Mouse (Mus musculus) neutrophil, adult 5-6 weeks (primary cell): ENCODE measurements around the gene Aptx. TPM values are rescaled to one million over a fixed set of nuclear protein-coding genes. Genes with fewer than 3 reads are reported as not detected.
A peak's percentile ranks its signal among the peaks of the same experiment; 100 is the strongest.

Experiments
- ATAC-seq: fragments of 151-379, 151-347 bp; 2 replicates; pipeline ENCODE4 v1.8.0; 2017; ENCODE audit warnings: mild to moderate bottlenecking, moderate TSS enrichment; ENCODE audit not compliant: insufficient number of reproducible peaks, poor library complexity, low FRiP score, severe bottlenecking; ENCODE audit errors: extremely low read depth
- total RNA-seq: library from RNA; stranded (forward); fragments of 200-1000 nt; gene quantifications from 2 replicates; pipeline ENCODE4 v1.2.3, GENCODE M21; 2017

Aptx gene
- total RNA-seq: 11.0 and 15.5 TPM in 2 replicates

DNA sequence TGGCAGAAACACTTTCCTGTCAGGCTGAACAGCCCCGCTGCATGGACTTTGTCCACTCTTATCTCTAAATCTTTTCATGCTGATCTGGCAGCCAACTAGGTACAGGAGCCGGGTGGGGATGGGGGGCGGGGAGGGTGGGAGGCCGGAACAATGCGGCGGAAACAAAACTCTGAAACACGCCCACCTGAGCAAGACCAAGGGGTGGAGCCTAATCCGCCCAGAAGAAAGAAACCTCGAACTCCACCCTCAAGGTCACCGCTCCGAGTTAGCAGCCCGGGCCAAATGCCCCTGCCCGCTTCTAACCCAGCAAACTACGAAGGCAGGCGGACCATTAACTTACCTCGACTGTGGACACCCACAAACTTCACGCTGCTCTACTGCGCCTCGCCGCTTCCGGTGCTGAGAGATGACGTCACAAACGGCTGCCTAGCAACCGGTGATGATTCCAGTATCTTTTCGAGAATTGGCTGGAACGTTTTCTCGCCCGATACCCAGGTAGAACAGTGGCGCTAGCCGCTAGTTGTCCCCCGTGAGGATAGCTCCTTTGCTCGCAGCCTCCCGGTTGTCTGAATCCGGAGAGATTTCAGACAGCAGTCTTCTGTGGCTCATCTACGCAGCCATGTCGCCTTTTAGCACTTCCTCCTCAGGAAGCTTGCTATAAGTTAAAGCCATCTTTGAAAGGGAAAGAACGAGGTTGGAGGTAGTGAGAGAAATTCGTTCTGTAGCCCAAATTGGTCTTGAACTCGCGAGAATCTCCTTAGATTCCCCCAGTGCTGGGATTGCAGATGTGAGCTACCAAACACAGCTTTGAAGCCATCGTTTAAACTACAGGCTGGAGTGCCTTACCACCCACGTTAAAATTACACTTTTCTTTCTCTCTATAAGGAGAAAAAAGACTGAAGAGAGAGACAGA, at the start of gene Aptx:
TSS of gene Aptx (minus strand) at position 398 of the 913 bp plus-strand sequence.
- peak; percentile 95 for ATAC-seq

DNA sequence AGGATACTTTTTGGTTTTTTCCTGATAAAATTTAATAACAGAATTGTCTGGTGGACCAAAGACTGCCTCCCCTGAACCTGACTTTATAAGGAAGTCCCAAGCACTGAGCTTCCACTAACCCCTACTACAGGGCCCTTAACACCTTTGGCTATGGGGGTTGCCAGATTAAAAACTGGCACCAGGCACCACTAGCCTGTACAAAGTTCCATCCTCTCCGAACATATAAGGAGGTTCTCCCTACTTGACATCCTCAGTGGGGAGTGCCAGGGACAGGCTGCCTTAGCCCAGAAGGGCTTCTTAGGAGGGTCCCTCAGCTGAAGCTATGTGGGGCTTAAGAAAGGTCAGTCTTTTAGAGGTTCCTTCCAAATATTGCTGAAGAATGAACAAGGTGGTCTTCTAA, 32.4 kb upstream of the Aptx start:
- ATAC-seq: no peak

DNA sequence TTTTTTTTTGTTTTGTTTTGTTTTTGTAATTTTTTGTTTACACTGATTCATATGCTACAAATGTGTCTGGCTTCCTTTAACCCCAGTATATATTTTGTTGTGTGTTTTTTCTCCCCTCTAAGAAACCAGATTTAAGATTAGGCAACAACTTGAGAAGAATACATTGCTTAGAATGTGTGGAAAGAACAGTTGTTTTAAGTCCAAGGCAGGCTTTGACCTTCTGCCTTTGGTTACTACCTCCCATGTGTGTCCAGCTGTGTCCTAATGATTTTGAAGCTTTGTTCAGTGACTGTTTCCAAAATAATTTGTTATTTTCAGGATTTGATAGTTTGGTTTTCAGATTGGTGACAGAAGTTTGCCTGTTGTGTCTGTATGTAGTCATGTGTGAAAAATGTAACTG, 28.3 kb upstream of the Aptx start:
- no peak for ATAC-seq

DNA sequence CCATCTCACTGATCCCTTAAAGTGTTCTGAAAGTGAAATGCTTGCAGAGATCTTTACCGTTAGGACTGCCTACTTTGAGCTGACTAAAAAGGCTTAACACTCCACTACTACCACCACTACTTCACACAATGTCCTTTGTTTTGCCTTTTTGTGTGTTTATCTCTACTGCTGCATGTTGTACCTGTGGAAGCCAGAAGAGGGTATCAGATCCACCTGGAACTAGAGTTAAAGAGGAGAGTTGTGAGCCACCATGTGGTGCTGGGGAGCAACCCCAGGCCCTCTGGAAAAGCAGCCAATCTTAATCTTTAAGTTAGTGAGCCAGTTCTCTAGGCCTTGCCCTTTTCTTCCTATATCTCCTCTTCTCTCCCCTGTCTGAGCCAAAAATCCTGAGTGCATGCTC, 24.3 kb upstream of the Aptx start:
- ATAC-seq: no peak

DNA sequence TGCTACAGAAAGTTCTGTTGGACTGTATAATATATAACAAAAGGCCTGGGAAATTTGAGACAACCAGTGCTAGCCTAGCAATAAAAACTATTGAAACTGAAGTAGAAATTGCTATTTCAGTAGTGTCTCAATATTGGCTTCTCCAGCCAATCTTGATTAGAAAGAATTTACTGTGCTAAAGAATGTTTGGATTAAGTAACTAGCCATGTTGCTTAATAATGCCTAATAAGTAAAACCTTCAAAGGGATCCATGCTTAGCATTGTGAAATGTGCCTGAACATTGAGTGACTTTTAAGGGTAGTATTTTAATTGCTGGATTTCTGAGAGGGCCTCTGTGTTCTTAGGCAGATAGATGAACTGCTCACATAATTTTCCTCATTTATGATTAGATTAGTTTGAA, 22.6 kb upstream of the Aptx start:
- ATAC-seq: no peak

DNA sequence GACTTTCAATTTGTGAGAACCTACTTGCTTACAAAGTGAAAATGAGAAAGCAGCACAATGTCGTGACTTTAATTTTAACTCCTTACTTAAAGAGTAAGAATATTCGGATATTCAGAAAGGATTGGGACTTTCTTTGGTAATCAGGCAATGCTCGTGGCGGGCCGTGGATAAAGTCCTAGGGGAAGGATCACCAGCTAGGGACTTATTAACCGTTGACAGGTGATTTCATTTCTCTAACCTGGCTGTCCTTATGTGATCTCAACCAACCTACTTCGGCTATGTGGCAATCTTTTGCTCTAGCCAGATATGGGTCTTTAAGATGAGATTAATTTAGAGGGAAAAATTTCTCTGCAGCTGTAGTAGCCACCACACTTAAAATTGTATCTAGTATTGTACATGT, 22.1 kb upstream of the Aptx start:
- ATAC-seq: no peak

DNA sequence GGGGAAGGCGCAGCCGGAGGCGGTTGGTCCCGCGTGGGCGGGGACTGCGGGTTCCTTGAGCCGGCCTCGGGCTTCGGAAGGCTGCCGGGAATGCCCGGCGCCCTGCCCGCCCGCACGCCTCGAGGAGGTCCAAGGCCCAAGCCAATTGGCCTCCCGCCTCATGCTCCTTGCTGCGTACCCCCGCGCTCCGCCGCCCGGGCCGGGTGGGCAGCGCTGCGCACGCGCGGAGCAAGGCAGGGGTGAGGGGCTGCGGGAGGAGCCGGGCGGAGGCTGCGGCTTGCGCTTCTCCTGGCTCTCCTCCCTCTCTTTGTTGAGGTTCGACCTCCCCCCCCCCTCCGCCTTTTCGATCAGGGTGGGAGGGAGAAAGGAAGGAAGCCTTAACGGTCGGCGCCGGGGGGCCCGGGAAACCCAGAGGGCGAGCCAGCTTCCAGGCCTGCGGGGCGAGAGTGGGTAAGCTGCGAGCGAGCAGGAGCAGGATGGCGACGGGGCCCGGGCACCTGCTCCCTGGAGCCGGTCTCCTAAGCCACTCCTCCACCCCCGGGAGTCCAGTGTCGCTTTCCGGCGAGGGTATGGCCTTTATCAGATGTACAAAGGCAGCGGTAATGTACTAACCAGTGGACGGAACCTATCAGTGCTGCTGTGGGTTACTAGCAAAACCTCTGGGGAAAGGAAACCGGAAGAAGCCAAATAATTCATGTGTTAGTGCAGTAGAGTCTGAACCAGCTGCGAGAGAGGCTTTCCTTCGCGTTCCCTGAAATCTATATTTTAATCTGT, 19.9 kb upstream of the Aptx start:
- ATAC-seq: peak; percentile 50

DNA sequence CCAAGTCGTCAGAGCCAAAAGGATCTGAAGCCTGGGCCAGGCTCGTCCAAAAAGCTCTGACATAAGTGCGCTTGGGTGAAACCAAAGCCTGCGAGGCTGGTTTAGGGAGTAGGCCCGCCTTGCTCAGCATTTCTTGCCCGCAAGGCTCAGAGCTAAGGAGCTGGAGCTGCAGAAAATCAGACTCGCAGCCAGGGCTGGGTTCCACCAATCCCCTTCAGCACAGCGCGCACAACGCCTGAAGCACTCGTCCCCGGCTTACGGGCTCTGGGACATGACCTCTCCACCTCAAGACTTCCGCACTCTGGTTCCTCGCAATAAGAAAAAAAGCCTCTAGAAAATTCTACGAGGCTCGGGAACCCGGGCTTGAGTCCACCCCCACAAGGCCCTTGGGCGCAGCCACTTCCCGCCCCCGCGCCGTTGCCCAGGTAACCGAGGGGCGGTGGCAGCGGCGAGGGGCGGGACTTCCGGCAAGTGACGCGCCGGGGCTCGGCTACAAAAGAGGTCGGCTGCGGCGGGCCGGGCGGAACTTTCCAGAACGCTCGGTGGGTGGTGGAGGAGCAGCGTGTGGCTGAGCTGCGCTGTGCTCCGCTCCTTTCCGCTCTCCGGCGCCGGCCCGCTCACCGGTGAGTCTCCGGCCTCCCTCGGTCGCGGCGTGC, 19.1 kb upstream of the Aptx start, which contains the start of gene Dnaja1:
TSS of gene Dnaja1 (plus strand) at position 140 of the 656 bp plus-strand sequence.
- peak; percentile 81 for ATAC-seq

DNA sequence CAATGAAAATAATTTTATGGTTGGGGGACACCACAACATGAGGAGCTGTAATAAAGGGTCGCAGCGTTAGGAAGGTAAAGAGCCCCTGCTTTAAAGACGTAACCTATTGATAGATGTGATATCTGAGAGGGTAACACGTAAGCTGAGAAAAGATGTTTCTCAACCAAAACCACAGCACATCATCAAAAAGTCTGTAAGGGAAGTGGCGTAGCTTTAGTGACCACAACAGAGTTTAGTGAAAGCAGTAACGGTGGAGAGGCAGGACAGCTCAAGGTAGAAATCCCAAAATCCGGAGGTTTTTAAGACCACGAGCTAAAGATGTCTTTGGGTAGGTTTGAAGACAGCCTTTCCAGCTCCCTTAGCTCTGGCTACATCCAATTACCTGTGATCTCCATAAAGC, 17.9 kb upstream of the Aptx start:
- ATAC-seq: peak; percentile 23; the same call in 1 of the 2 replicates

DNA sequence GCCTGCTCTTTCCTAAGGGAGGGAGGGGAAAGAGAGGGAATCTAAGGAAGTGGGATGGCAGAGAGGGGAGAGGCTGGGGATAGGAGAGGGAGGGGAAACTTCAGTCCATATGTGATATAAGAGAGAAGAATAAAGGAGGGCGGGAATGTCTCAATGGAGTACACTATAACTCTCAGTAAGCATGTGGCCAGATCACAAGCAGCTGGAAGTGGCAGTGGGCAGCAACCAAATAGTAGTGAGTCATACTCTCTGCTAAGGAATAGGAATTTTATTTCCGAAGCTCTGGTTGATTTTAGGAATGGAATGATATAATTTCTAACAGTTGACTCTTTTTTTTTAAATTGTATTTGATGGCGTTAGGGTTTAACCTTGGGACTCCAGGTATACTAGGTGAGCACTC, 14.1 kb upstream of the Aptx start:
- ATAC-seq: no peak

DNA sequence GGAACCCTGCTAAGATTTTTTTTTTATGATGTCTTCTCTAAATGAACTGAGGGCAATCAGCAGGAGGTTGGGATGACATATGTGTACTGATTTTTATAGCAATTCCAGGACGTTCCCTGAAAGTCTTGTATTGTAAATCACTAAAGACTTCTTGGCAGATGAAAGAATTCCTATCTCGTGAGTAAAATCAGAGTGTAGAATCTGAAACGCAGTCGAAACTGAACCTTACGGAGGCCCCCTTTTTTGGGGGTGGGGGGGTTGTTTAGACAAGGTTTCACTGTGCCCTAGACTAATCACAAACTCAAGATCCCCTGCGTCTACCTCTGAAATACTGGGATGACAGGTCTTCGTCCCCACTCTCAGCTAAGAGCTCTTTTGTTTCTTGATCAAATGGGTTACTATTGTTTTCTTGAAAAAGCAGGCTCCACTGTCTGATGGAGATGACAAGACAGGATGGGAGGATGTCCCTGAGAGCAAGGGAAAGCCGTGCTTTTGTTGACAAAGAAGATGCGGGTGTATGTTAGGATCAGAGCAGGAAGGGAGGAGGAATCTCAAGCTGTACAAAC, 799 bp upstream of the Aptx start:
- ATAC-seq: no peak

DNA sequence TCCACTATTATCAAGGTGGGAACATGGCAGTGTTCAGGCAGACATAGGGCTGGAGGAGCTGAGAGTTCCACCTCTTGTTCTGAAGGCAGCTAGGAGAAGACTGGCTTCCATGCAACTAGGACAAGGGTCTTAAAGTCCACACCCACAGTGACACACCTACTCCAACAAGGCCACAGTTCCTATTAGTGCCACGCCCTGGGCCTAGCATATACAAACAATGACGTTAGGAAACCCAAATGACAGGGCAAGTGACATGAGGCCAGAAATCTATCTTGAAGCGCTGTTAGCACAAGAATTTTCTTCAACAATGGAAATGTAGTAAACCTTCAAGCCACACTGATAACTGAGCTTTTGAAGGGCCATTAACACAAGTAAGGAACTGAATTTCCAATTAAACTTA, 1.2 kb downstream of the Aptx start:
- ATAC-seq: no peak

DNA sequence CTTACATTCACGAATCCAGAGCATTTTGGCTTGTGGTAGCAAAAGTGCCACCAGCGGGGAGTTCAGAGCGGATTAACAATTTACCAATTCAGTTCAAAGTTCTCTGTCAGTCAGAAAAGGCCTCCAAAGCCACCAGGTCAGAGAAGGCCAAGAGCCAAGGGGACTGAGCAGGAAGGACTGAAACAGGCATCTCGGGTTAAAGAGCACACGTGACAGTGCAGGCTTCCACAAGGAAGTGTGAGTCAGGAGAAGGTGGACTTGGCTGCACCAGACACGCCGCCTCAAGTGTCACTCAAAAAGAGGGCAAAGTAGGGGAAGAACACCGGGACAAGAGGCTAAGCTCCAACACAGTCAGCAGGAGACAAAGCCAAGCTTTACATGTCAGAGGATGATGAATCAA, 2.8 kb downstream of the Aptx start:
- ATAC-seq: no peak

DNA sequence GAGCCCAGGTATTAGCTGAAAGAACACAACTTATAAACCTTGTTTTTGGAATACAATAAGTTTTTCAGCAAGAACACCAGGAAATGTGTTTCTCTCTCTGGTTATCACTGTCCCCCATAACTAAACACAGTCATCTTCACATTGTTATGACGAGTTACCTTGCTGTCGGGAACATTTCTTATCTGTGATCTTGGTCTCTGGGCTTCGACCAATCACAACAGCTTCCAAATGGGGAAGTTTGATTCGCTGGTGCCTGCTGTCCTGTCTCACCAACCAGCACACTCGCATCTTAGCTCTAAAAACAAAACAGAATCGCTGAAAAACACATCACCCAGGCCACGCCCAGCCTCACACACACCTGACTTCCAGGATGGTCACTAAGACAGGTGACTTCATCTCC, 5.9 kb downstream of the Aptx start:
- no peak for ATAC-seq

DNA sequence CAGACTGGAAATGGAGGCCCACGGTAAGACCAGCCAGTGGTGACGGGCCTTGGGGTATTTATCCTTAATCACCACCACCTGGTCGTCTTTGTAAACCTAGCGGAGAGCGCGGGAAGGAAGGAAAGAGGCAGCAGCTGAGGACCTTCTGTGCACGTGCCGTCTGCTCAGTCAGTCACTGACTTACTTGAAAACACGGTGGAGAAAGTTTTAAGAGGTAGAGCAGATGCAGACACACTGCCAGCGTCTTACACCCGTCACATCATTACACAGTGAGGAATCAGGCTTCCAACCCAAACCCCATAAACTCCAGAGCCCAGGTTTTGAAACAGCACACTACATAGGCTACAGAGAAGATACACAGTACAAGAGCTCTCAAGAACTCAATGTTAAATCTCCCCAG, 11.9 kb downstream of the Aptx start:
- ATAC-seq: no peak

DNA sequence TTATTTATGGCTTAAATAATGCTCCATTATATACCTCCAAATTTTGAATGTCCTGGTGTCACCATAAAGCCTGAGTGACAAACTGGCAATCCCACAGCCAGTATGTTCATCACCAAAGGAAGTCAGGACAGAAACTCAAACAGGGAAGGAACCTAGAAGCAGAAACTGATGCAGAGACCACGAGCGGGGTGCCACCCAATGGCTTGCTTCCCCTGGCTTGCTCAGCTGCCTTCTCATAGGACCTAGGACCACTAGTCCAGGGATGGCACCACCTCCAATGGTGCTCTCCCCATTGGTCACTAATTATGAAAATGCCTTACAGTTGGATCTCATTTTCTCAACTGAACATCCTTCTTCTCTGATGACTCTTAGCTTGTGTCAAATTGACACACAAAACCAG, 19.7 kb downstream of the Aptx start:
- no peak for ATAC-seq

DNA sequence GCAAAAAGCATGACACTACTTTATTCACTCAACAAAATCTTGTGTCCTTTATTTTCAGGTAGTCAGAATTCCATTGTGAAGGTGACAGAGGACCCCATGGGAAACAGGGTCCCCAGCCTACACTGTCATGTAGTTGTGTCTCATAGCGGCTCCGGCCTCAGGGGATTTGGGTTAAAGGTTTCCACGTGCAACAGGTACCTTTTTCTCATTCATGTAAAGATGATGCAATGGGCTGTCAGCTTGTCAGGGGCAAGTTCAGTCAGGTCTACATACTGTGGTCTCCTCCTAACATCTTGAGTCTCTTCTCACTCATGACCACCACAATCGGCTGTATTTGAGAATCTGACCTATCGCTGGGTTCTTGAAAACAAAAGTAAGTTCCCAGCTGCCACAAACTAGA, 20.6 kb downstream of the Aptx start:
- ATAC-seq: no peak

DNA sequence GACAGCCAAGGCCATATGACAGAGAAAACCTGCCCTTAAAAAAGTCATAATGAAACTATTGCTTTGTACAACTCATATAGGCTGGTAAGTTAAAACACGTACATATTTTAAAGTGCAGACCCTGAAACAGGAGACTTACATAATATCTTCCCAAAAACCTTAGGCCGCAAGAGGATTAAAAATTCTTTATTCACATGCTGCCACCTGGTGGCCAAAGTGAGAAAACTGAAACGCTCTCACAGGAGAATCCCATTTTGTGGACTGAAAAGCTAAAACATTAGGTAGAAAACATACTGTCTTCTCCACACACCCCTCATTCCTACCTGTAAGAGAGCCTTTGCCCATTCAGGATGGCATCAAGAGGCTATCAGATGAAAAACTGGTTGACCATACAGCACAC, 21.1 kb downstream of the Aptx start:
- ATAC-seq: no peak

DNA sequence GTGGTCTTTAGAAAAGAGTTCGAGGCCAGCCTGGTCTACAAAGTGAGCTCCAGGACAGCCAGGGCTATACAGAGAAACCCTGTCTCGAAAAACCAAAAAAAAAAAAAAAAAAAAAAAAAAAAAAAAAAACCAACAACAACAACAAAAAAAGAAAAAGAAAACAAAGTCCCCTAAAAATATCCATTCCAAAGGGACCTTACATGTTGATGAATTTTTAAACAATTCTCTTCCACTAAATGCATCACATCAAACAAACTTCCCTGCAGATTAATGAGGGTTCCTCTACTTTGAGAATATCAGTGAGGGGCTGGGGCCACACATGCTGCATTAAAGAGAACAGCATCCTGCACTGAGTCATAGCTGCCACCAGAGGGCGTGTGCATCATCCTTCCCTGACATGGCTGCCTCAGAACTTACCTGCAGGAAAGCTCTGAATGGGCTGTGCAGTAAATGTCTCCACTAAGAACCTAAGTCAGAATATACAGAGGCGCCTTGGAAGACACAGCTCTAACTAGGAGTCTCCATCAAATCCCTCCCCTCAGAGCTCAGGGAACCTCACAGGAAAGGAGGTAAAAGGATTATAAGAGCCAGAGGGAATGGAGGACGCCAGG, 22.6 kb downstream of the Aptx start:
- ATAC-seq: peak; percentile 86
